Mouse (Mus musculus): Measurements from ENCODE around the gene Fut11.

DNA sequence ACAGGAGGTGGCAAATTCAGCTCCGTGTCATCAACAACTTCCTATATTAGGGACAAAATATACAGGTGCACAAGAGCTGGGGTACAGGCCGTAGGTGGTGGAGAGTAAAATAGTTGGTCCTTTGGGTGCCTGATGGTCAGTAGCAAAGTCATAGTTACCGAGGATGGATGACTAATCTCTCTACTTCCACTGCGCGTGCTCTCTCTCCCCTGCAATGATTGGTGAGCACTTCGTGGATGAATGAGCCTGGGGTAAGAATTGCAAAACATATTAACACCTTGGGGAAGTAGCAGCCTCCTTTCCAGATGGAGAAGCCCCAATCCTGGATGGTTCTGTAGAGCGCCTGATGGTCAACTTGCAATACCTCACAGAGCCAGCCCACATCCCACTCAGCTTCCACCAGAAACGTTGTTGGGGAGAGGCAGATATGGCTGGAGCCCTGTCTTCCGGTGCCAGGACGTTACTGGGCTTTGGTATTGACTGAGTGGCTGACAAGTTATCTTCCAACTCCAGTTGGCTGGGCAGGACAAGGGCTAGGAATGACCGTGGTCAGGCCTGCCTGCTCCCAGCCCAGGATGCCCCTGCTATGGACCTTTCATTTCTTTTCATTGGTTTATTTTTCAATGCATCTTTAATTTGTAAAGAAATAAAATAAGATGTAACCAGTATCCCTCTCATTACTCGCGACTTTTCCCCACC, 434 bp upstream of the Fut11 start:
- TF ChIP-seq ETS1 (IDR thresholded peaks at IDR 0.05; ENCODE audit: low read depth, low read length) (no peak), CTCF (IDR thresholded peaks at IDR 0.05 in 2 of 3, conservative IDR thresholded peaks at IDR 0.05 in 1 of 3; ENCODE audit: control insufficient read depth in 1 of 3, insufficient read depth in 1 of 3, low read depth in 2 of 3, low read length in 3 of 3, poor library complexity in 1 of 3, severe bottlenecking in 1 of 3) (no peak), JUND (IDR thresholded peaks at IDR 0.05; ENCODE audit: low read depth, low read length) (no peak), MEF2A (IDR thresholded peaks at IDR 0.05; ENCODE audit: extremely low read depth, insufficient replicate concordance, low read depth, low read length, poor library complexity, severe bottlenecking) (no peak), POLR2A (IDR thresholded peaks at IDR 0.05; ENCODE audit: control insufficient read depth in 1 of 2, insufficient read depth in 1 of 2, low read depth in 1 of 2, low read length in 2 of 2, poor library complexity in 1 of 2) (peak in 1 of 2 experiments; percentile 38; a peak in 1 of 4 replicates), TCF12 (IDR thresholded peaks at IDR 0.05; ENCODE audit: low read depth, low read length) (no peak)

All from MEL (cell line).